Mouse (Mus musculus) embryonic facial prominence, embryonic 10.5 days (tissue): Measurements from ENCODE around the gene Ift88. TPM values are rescaled to one million over a fixed set of nuclear protein-coding genes. Genes with fewer than 3 reads are reported as not detected.

ENCODE experiments used
- DNase-seq: peaks from one replicate; pipeline ENCODE4 v3.0.0-alpha.2; 2017; ENCODE audit warnings: low spot score
- H3K27ac ChIP-seq: fragments of 300-500 bp; sonication (generic); replicated peaks from 2 replicates; pipeline ENCODE4 v1.5.1; 2016; ENCODE audit warnings: mild to moderate bottlenecking
- H3K27me3 ChIP-seq: fragments of 300-500 bp; sonication (generic); replicated peaks from 2 replicates; pipeline ENCODE4 v1.6.1; 2016; ENCODE audit warnings: low read depth, mild to moderate bottlenecking; ENCODE audit not compliant: poor library complexity, severe bottlenecking
- H3K36me3 ChIP-seq: fragments of 300-500 bp; sonication (generic); replicated peaks from 2 replicates; pipeline ENCODE4 v1.6.1; 2016; ENCODE audit warnings: mild to moderate bottlenecking, moderate library complexity
- H3K4me1 ChIP-seq: fragments of 300-500 bp; sonication (generic); 2 replicates; pipeline ENCODE4 v1.6.1; 2016
- H3K4me3 ChIP-seq: fragments of 300-500 bp; sonication (generic); 2 replicates; pipeline ENCODE4 v1.5.1; 2016; ENCODE audit warnings: mild to moderate bottlenecking, moderate library complexity
- H3K9me3 ChIP-seq: fragments of 300-500 bp; sonication (generic); 2 replicates; pipeline ENCODE4 v1.6.1; 2016; ENCODE audit warnings: mild to moderate bottlenecking
- WGBS: fragments of 180-500 bp; shearing (Covaris S2); methylation state at CpG from one replicate; pipeline ENCODE4 v1.1.7; 2016; 5-methylcytosine and 5-hydroxymethylcytosine counted together
- polyA plus RNA-seq: library from polyadenylated mRNA; unstranded; fragments of >200 nt; fragmentation: Nextera tagmentation; extraction: Ambion mirVana; gene quantifications from 2 replicates; pipeline ENCODE4 v1.2.1, GENCODE M21; 2016

The Ift88 gene
- polyA plus RNA-seq, 1 experiment from 2014 or later: 12.3 TPM

DNA sequence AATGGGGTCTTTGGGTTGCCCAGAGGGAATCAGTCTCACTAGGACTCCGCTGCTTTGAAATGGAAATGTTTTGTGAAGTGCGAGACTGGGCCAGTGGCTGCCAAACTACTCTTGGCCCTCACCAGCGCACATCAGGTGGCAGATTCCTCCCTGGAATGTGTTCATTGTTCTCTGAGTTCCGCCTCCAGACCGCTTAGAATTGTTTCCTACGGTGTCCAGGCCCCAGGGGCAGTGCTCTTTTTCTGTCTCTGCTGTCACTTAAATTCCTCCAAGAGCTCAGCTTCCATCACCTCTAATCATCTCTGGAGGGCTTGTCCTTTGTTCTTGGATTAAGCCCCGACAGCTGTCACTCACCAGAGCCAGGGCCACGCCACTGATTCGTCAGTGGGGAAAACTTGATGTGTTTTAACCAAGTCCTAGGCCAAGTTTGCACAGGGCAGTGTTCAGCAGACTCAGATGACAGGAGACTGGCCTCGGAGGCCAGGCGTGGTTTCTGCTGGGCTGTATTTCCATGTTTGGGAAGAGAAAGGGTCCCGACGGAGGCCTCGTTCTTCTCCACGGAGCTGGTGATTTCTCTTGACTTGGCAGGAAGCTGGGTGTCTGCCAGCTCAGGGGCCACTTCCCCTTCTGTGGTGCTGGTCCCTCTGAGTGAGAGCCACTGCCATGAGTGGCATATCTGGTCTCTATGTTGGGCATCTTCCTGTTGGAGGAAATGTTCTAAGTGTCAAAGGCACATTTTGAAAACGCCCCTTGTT is 113.6 kb downstream of the Ift88 start:
- H3K4me1 ChIP-seq: peaks cover 33% of the 10 kb centered on the region
- 0 out of 2 replicates have a peak overlapping the region, but pooled peaks have one; percentile 8 for H3K4me3 ChIP-seq
- peak; percentile 47 for DNase-seq
- peaks cover 4% of the 10 kb centered on the region; the same call in 1 of the 2 replicates for H3K9me3 ChIP-seq
- peaks cover 82% of the 10 kb centered on the region for H3K27me3 ChIP-seq
- H3K27ac ChIP-seq: 0 out of 2 replicates have a peak overlapping the region, but pooled peaks have one; percentile 10
- 0 out of 2 replicates have a peak, but pooled peaks cover 3% of the 10 kb centered on the region for H3K36me3 ChIP-seq
- 6% methylated on average over 16 of the region's 16 CpGs for WGBS

DNA sequence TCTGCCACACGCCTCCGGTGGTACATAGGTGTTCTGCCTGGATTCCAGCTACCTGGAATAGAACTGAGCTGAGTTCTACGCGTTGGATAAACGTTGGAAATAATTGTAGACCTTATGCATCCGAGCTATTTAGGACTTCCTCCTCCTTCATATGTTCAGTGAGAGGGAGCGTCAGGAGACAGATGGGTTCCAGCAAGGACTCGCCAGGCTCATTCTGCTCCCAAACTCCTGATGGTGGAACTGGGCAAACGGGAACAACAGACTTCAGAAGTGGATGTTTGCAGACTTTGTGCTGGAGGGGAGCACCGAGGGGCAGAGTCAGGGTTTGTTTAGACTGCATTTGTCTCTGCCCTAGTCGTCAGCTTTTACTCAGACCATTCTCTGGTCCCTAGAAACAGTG is 116.8 kb downstream of the Ift88 start:
- no peak for DNase-seq
- Histone ChIP-seq H3K27me3 (peaks cover 64% of the 10 kb centered on the region), H3K4me3 (no peak overlapping the region), H3K36me3 (0 out of 2 replicates have a peak, but pooled peaks cover 4% of the 10 kb centered on the region), H3K4me1 (peaks cover 19% of the 10 kb centered on the region), H3K9me3 (peaks cover 6% of the 10 kb centered on the region; the same call in 1 of the 2 replicates), H3K27ac (no peak overlapping the region)
- WGBS: 88% methylated on average over 11 of the region's 11 CpGs

DNA sequence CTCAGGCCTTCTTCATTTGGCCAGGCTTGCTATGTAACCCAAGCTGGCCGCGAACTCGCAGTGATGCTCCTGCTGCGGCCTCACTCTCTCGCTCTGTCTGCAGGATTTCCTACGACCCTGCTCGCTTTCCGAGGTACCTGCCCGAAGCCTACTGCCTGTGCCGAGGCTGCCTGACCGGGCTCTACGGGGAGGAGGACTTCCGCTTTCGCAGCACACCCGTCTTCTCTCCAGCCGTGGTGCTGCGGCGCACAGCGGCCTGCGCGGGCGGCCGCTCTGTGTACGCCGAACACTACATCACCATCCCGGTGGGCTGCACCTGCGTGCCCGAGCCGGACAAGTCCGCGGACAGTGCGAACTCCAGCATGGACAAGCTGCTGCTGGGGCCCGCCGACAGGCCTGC is 118.4 kb downstream of the Ift88 start:
- peaks cover 5% of the 10 kb centered on the region; the same call in 1 of the 2 replicates for H3K36me3 ChIP-seq
- H3K27me3 ChIP-seq: peaks cover 50% of the 10 kb centered on the region
- H3K4me3 ChIP-seq: peak overlapping the region; percentile 40; the same call in 1 of the 2 replicates
- no peak overlapping the region; the same call in 1 of the 2 replicates for H3K27ac ChIP-seq
- peaks cover 23% of the 10 kb centered on the region for H3K4me1 ChIP-seq
- no peak for DNase-seq
- H3K9me3 ChIP-seq: peaks cover 6% of the 10 kb centered on the region; the same call in 1 of the 2 replicates
- WGBS: 36% methylated on average over 34 of the region's 34 CpGs

DNA sequence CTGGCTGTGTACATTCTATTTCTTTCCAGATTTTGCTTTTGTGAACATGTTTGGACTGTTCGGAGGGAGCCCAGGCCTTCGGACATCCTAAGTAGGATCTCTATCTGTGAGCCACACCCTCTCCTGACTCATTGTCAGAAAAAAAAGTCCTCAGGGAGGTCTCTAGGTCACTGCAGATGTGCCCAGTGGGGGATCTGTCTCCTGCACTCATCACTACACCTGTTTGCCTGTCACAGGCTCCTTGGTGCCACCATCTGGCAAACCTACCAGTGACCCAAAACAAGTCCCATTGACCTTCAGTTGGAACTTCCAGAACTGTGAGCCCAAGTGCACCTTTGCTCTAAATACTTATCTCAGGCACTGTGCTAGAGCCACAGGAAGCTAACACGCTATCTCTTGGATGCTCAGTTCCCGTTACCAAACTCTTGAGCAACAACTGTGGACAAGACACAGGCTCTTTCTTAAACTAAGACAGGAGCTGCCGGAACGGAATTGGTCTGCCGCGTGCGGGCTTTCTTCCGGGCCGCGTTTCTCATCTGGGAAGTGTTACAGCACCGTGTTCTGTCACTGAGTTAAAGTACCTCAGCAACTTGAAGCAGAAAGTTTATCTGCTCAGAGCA is 119.7 kb downstream of the Ift88 start:
- peaks cover 10% of the 10 kb centered on the region; the same call in 1 of the 2 replicates for H3K36me3 ChIP-seq
- H3K27me3 ChIP-seq: peaks cover 37% of the 10 kb centered on the region
- H3K4me3 ChIP-seq: no peak overlapping the region
- no peak for DNase-seq
- H3K9me3 ChIP-seq: peaks cover 6% of the 10 kb centered on the region; the same call in 1 of the 2 replicates
- 90% methylated on average over 13 of the region's 13 CpGs for WGBS
- H3K27ac ChIP-seq: no peak overlapping the region
- H3K4me1 ChIP-seq: peaks cover 18% of the 10 kb centered on the region

- peaks cover 6% of the 10 kb centered on the region; the same call in 1 of the 2 replicates for H3K9me3 ChIP-seq
- H3K27ac ChIP-seq: no peak overlapping the region
- H3K27me3 ChIP-seq: peaks cover 27% of the 10 kb centered on the region
- no peak for DNase-seq
- peaks cover 29% of the 10 kb centered on the region for H3K36me3 ChIP-seq
- peaks cover 18% of the 10 kb centered on the region for H3K4me1 ChIP-seq
- WGBS: 84% methylated on average over 17 of the region's 17 CpGs
- H3K4me3 ChIP-seq: no peak overlapping the region
Observed at GRCm38 (mm10) chr14:57545526-57545925, 121.7 kb downstream of the Ift88 start.

DNA sequence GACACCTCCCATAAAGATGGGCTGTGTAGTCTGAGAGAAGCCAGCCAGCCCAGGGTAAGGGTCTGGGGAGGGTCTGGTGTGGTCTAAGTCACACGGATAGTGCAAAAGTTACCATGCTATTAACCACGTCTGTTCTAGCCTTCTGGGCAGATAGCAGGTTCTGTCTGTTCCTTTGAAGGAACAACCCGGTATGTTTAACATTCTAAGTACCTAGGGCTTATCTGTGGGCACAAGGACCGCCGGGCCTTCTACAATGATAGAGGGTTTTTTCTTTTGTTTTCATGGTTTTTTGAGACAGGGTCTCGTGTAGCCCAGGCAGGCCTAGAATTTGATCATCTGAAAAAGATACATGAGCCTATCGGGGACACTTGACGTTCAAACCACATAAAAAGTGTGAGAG is 122.3 kb downstream of the Ift88 start:
- DNase-seq: no peak
- H3K9me3 ChIP-seq: peaks cover 6% of the 10 kb centered on the region; the same call in 1 of the 2 replicates
- H3K4me3 ChIP-seq: no peak overlapping the region
- 86% methylated on average over 8 of the region's 8 CpGs for WGBS
- H3K36me3 ChIP-seq: peaks cover 29% of the 10 kb centered on the region
- H3K27ac ChIP-seq: no peak overlapping the region
- peaks cover 21% of the 10 kb centered on the region for H3K27me3 ChIP-seq
- H3K4me1 ChIP-seq: peaks cover 18% of the 10 kb centered on the region

GRCm38 (mm10) chr14:57546557-57547021 is 122.7 kb downstream of the Ift88 start:
- H3K27me3 ChIP-seq: peaks cover 17% of the 10 kb centered on the region
- peaks cover 18% of the 10 kb centered on the region for H3K4me1 ChIP-seq
- peak; percentile 68 for DNase-seq
- no peak overlapping the region for H3K27ac ChIP-seq
- peaks cover 6% of the 10 kb centered on the region; the same call in 1 of the 2 replicates for H3K9me3 ChIP-seq
- peaks cover 29% of the 10 kb centered on the region for H3K36me3 ChIP-seq
- 32% methylated on average over 13 of the region's 13 CpGs for WGBS
- H3K4me3 ChIP-seq: no peak overlapping the region

DNA sequence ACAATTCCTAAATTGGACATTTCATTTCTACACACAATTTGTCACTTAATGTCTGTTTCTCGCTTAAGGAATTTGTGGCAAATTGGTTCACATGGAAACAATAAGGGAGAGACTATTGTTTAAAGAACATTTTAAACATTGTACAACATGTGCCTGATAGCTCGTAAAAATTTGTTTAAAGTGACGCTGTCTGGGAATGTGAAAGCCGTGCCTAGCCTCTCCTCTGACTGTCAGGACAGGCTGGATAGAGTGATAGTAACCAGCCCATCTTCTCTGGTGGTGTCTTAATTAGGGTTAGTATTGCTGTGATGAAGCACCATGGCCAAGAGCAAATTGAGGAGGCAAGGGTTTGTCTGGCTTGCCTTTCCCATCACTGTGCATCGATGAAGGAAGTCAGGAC is 123.2 kb downstream of the Ift88 start:
- Histone ChIP-seq H3K9me3 (peaks cover 5% of the 10 kb centered on the region; the same call in 1 of the 2 replicates), H3K36me3 (peaks cover 29% of the 10 kb centered on the region), H3K4me3 (no peak overlapping the region), H3K4me1 (peaks cover 16% of the 10 kb centered on the region), H3K27ac (no peak overlapping the region), H3K27me3 (peaks cover 12% of the 10 kb centered on the region)
- WGBS: 88% methylated on average over 5 of the region's 5 CpGs
- no peak for DNase-seq

DNA sequence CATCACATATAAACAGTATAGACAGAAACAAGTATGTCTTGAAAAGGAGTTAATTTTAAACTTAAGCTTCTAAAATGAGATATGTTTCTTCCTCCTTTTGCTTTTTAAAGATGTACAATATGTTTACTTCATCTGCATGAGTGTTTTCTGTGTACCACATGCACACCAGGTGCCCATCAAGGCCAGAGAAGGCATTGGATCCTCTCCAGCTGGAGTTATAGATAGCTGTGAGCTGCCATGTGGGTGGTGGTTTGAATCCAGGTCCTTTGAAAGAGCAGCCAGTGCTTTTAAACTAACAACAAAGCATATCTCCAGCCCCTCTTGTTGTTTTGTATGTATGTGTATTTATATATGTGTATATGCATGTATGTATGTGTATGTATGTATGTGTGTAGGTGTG is 129.1 kb downstream of the Ift88 start:
- Histone ChIP-seq H3K4me1 (no peaks in the 10 kb centered on the region), H3K36me3 (peaks cover 36% of the 10 kb centered on the region), H3K27me3 (no peaks in the 10 kb centered on the region), H3K27ac (no peak overlapping the region), H3K4me3 (no peak overlapping the region), H3K9me3 (no peaks in the 10 kb centered on the region)
- no peak for DNase-seq

GRCm38 (mm10) chr14:57554434-57554833 is 130.6 kb downstream of the Ift88 start:
- no peaks in the 10 kb centered on the region for H3K9me3 ChIP-seq
- 92% methylated on average over 5 of the region's 5 CpGs for WGBS
- DNase-seq: no peak
- H3K27me3 ChIP-seq: no peaks in the 10 kb centered on the region
- H3K36me3 ChIP-seq: peaks cover 27% of the 10 kb centered on the region
- no peaks in the 10 kb centered on the region for H3K4me1 ChIP-seq
- H3K4me3 ChIP-seq: no peak overlapping the region
- no peak overlapping the region for H3K27ac ChIP-seq

- no peaks in the 10 kb centered on the region for H3K4me1 ChIP-seq
- H3K27ac ChIP-seq: no peak overlapping the region
- no peak overlapping the region for H3K4me3 ChIP-seq
- WGBS: 81% methylated on average over 7 of the region's 7 CpGs
- H3K36me3 ChIP-seq: peaks cover 20% of the 10 kb centered on the region
- H3K9me3 ChIP-seq: no peaks in the 10 kb centered on the region
- DNase-seq: no peak
- H3K27me3 ChIP-seq: no peaks in the 10 kb centered on the region
Observed at GRCm38 (mm10) chr14:57555471-57556070, 131.7 kb downstream of the Ift88 start.

DNA sequence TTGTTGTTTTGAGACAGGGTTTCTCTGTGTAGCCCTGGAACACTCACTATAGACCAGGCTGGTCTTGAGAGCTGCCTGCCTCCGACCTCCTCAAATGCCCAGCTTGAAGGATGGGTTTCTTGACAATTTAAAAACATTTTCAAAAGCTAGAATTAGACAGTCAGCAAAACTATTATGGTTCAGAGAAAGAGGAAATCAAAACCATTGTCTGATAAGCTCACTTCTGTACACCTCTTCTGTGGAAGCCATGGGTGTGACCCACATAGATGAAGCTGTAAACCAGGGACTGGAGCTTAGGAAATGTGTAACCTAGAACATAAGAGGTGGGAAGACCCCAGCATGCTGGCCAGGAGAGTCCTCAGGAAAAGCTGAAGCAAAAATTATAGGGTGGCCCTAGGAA is 133.1 kb downstream of the Ift88 start:
- 79% methylated on average over 1 of the region's 1 CpGs for WGBS
- Histone ChIP-seq H3K4me1 (no peaks in the 10 kb centered on the region), H3K9me3 (no peaks in the 10 kb centered on the region), H3K27me3 (no peaks in the 10 kb centered on the region), H3K36me3 (peaks cover 21% of the 10 kb centered on the region), H3K4me3 (no peak overlapping the region), H3K27ac (no peak overlapping the region)
- no peak for DNase-seq
